Mouse (Mus musculus): ENCODE data around the gene Kif1bp. TPM values are rescaled to one million over a fixed set of nuclear protein-coding genes. Genes with fewer than 3 reads are reported as not detected.

Gene Kif1bp
- 10 to 100 TPM; 33.0 to 35.5 TPM for polyA plus RNA-seq (2017; shearing (Covaris generic))

GRCm38 (mm10) chr10:62578338-62579100, at the start of gene Kif1bp:
TSS of gene Kif1bp (minus strand) at chr10:62578457.

DNA sequence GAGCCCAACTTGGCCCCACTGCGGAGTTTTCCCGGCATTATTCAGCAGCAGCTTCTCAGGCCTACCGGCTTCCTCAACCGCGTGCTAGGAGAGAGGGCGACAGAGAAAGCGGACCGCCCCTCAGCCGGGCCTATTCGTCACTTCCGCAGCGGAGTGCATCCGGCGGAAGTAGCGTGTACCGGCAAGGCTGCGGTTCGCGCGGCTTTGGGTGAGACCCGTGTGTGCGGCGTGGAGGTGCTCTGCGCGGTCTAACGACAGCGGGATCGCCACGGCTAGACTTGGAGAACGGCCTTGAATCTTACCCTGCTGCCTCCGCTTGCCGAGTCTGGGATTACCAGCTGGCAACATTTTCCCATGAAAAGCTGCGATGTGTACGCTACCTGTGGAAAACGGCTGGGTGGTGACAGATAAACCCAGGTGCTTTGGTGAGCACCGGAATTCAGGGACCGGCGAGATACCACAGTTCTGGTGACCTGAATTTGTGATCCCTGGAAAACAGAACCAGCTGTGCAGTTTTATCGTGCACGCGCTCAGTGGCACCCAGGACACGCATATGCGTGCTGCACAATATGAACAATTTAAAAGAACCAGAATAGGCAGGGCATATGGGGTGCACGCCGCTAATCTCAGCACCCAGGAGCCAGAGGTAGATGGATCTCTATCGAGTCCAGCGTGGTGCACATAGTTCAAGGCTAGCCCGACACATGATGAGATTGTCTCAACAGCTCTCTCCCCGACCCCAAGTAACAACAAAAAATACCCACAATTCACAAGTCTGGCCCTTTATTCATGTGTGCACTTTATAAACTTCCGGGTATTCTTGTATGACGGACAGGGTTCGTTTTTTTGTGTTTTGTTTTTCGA, 24.2 kb upstream of the Kif1bp start, which contains the start of gene Ddx21:
Gene Ddx21 (minus strand): TSS at position 105 of the 864 bp plus-strand sequence.

GRCm38 (mm10) chr10:62527351-62527750, 50.9 kb downstream of the Kif1bp start, which contains the start of gene Srgn:
TSS of gene Srgn (minus strand) at chr10:62527451.

Other genes starting within 250 kb of the Kif1bp start
- gene Hk1, start 198.5 kb downstream of the Kif1bp start, polyA plus RNA-seq (2017; shearing (Covaris generic)) = 100 to 1,000 TPM in 1 of 2 experiments, 10 to 100 TPM in 1; 76.0 to 101 TPM
- gene Hkdc1, start 156.0 kb downstream of the Kif1bp start, polyA plus RNA-seq (2017; shearing (Covaris generic)) = under 1 TPM in 1 of 2 experiments, not detected in 1; 0.07 TPM
- gene 4930507D05Rik, start 129.0 kb downstream of the Kif1bp start, polyA plus RNA-seq (2017; shearing (Covaris generic)) = under 1 TPM in 1 of 2 experiments, not detected in 1; 0.80 TPM
- gene Supv3l1, start 128.7 kb downstream of the Kif1bp start, polyA plus RNA-seq (2017; shearing (Covaris generic)) = 10 to 100 TPM; 18.0 to 20.7 TPM
- gene Vps26a, start 91.7 kb downstream of the Kif1bp start, polyA plus RNA-seq (2017; shearing (Covaris generic)) = 10 to 100 TPM; 60.1 to 82.5 TPM
- gene Srgn, start 51.0 kb downstream of the Kif1bp start, polyA plus RNA-seq (2017; shearing (Covaris generic)) = 1,000 to 10,000 TPM; 1,235 to 1,901 TPM
- gene Ddx21, start 23.8 kb upstream of the Kif1bp start, polyA plus RNA-seq (2017; shearing (Covaris generic)) = 10 to 100 TPM; 36.1 to 42.4 TPM
- gene Ddx50, start 72.8 kb upstream of the Kif1bp start, polyA plus RNA-seq (2017; shearing (Covaris generic)) = 100 to 1,000 TPM; 122 to 149 TPM
- 1 to 10 TPM; 1.6 to 1.9 TPM for gene Stox1, start 147.7 kb upstream of the Kif1bp start, polyA plus RNA-seq (2017; shearing (Covaris generic))
- 100 to 1,000 TPM; 120 to 144 TPM for gene Ccar1, start 213.8 kb upstream of the Kif1bp start, polyA plus RNA-seq (2017; shearing (Covaris generic))

Measured in activated CD4-positive, CD25-positive, alpha-beta regulatory T cell (primary cell).